Mouse (Mus musculus): ENCODE results near the gene Trp53bp2.

Trp53bp2 gene

GRCm38 (mm10) chr1:182408684-182409327, at the start of gene Trp53bp2:
TSS of gene Trp53bp2 (plus strand) at chr1:182409172.
- in situ Hi-C loops (cut with MseI, MboI): no loop called here

GRCm38 (mm10) chr1:182362703-182363102, 46.3 kb upstream of the Trp53bp2 start:
- in situ Hi-C loops (cut with MseI, MboI): no loop called here

DNA sequence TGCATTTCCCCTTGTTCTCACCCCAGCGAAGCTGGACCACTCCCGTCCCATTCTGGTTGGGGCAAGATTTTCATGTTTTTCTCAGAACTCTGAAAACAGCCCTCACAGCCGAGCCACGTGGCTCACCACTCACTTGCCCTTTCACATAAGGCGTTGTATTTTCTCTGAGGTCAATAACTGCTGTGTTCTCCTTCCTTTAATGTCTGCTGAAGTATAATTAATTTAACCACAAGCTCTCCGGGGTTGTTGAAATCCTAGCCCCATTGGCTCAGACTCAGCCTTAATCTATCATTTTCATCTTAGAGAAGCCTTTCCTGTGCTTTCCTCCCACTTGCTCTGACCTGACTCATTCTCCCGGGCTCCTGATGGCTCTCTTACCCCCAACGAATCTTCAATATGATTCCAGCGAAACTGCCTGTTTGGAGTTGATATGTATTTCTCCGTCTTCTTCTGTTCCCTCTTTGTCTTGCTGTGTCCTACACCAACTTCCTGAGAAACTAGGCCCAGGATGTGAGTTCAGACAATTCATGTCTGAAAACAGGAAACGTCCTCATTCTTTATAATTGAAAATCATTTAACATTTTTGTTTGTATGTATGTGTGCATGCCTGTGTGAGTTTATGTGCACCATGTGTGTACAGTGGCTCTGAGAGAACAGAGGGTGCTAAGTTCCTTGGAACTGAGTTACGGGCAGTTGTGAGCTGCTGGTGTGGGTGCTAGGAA, 45.1 kb upstream of the Trp53bp2 start:
- in situ Hi-C loops (cut with MseI, MboI): no loop called here

- in situ Hi-C loops (cut with MseI, MboI): no loop called here
Measured at GRCm38 (mm10) chr1:182368309-182368708, 40.7 kb upstream of the Trp53bp2 start.

GRCm38 (mm10) chr1:182368782-182369181, 40.2 kb upstream of the Trp53bp2 start:
- in situ Hi-C loops (cut with MseI, MboI): no loop called here

GRCm38 (mm10) chr1:182369435-182369834, 39.5 kb upstream of the Trp53bp2 start:
- in situ Hi-C loops (cut with MseI, MboI): no loop called here

- in situ Hi-C loops (cut with MseI, MboI): loop anchor here (5.0 to 10.0 kb wide), 2 partner anchors 165 to 173 kb away; no protein-coding TSS in a partner anchor
Measured at GRCm38 (mm10) chr1:182371891-182372290, 37.1 kb upstream of the Trp53bp2 start.

DNA sequence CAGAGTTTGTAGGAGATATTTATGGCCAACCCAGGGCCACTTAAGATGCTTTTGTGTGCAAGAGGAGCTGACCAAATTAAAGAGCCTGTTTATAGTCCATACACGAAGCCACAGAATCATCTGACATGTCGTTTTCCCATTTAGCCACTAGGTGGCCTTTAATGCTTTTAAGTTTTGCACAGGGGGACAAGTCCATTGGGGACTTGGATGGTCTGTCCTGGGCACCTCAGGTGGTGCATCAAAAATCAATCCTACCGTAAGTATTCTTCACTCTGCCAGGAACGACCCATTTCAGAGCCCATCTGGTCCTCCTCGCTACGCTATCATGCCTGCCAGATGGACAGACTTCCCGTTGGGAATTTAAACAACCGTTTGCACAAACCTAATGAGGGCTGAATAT, 32.8 kb upstream of the Trp53bp2 start:
- in situ Hi-C loops (cut with MseI, MboI): loop anchor here in 1 of 2 experiments (10.0 kb wide), 1 partner anchor 169 kb away; no protein-coding TSS in a partner anchor

- in situ Hi-C loops (cut with MseI, MboI): loop anchor here in 1 of 2 experiments (10.0 kb wide), 1 partner anchor 168 kb away; no protein-coding TSS in a partner anchor
Measured at GRCm38 (mm10) chr1:182376826-182377225, 32.1 kb upstream of the Trp53bp2 start.

DNA sequence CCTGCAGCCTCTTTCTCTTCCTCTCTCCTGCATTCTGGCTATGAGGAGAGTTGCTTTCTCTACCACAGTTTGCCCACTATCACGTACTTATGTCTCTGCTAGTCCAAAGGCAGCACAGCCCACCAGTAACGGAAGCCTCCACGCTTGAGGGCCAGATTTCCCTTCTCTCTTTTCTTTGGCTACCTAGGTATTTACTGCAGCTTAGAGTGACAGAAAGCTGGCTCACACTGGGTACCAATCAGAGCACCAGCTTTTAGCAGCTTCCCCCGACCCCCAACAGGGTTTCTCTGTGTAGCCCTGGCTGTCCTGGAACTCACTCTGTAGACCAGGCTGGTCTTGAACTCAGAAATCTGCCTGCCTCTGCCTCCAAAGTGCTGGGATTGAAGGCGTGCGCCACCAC, 31.5 kb upstream of the Trp53bp2 start:
- in situ Hi-C loops (cut with MseI, MboI): loop anchor here in 1 of 2 experiments (10.0 kb wide), 1 partner anchor 167 kb away; no protein-coding TSS in a partner anchor

DNA sequence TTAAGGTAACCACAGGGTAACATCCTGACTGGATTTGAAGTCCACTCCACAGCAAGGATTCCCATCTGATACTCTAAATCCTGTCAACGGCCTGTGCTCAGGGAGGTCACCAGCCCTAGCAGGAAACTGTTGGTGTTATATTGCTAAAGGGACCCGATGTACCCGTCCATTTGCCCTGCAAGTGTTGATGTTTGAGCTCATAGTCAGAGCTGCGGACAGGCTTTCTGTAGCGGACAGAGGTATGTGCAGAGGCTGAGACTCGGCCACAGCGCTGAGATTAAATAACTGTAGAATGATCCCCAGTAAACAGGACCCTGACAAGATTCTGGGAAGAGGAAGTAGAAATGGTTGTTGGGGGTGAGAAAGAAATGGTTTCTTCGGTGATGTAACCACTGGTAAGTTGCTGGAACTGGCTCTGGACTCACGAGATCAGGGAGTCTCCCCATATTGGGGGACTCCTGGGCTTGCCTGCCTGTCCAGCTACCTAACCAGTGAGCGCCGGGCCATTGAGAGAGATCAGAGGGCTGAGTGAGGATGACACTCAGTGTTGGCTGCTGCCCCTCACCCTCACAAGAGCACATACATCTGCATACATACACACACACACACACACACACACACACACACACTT, 30.7 kb upstream of the Trp53bp2 start:
- in situ Hi-C loops (cut with MseI, MboI): loop anchor here in 1 of 2 experiments (10.0 kb wide), 1 partner anchor 166 kb away; no protein-coding TSS in a partner anchor

DNA sequence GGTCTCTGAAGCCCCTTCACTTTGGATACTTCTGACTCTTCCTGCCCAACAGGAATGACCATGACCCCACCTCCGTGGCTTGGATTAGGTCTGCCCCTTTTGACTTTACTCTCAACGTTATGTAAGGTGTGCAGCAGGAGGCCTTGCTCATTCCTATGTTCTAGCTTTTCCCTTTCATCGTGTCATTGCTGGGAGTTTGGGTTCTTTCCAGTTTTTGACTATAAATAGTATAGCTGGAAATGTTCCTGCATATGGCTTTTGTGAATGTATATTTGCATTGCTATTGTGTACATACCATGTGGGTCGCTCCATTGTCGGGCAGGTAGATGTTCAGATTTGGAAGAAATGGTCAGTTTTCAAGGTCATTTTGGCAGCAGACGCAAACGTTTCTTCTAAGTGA, 30.1 kb upstream of the Trp53bp2 start:
- in situ Hi-C loops (cut with MseI, MboI): loop anchor here in 1 of 2 experiments (10.0 kb wide), 1 partner anchor 166 kb away; no protein-coding TSS in a partner anchor

DNA sequence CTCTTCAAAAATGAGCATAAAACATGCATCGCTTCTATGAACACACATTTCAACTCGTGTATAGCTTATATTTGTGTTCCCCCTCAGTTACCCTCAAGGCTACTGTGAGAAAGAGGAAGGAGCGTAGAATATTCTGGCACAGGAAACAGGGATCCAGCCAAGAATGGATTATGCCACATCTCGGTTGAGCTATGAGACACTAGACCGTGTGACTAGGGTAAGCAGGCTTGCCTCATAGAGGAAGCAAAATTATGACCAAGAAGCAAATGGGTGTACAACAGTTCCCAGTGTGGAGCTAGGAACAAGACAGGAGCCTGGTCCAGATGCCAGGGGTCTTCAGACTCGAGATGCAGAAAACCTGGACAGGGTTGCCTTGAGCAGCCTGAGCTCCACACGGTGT, 28.3 kb upstream of the Trp53bp2 start:
- in situ Hi-C loops (cut with MseI, MboI): no loop called here

DNA sequence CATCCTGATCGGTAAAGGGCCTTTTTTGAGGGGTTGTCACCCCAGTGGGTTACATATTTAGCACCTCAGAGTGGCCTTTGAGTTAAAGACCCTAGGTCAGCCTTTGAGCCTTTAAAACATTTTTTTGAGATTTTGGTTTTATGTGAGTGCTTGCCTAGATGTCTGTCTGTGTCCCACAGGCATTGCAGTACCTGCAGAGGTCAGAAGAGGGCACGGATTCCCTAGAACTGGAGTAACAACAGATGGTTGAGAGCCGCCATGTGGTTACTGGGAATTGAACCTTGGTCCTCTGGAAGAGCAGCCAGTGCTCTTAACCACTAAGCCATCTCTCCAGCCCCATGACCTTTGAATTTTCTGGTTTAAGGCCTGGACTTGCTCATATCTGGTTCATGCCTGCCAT, 27.6 kb upstream of the Trp53bp2 start:
- in situ Hi-C loops (cut with MseI, MboI): no loop called here

DNA sequence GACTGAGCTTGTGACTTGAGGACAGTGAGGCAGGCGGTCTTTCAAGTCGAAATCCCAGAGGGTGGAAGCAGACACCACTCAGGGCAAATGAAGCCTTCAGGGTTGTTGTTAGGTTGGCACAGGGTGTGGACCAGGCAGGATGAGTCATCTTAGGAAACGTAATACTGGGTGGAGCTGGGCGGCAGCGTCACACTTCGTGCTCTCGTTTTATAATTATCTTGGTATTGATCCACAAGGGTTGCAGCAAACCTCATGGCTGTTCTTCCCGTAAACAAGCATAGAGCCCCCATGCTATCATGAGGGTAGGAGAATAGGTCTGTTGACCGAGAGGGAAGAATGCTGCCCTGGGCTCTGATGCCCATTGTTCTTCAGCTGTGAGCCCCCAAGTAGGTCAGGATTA, 25.9 kb upstream of the Trp53bp2 start:
- in situ Hi-C loops (cut with MseI, MboI): no loop called here

- in situ Hi-C loops (cut with MseI, MboI): no loop called here
Measured at GRCm38 (mm10) chr1:182386449-182386848, 22.5 kb upstream of the Trp53bp2 start.

DNA sequence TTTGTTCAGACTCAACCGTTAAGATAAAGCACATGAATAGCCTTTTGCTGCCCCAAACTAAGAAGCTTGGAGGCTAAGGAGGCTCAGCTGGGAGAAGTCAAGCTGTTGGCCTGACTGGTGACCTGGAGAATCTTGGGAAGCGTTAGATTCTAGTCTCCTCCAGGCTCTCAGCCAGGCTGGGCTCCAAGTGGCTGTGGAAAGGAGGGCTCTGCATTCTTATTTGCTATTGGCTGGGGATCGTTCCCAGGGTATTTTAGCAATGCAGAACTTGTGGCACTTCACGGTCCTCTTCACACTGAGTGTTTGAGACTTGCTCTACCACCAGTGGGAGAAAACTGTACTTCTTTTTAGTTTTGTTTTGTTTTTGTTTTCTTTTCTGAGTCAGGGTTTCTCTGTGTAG, 20.2 kb upstream of the Trp53bp2 start:
- in situ Hi-C loops (cut with MseI, MboI): no loop called here

GRCm38 (mm10) chr1:182398171-182398570, 10.8 kb upstream of the Trp53bp2 start:
- in situ Hi-C loops (cut with MseI, MboI): no loop called here

GRCm38 (mm10) chr1:182398780-182399179, 10.2 kb upstream of the Trp53bp2 start:
- in situ Hi-C loops (cut with MseI, MboI): no loop called here

DNA sequence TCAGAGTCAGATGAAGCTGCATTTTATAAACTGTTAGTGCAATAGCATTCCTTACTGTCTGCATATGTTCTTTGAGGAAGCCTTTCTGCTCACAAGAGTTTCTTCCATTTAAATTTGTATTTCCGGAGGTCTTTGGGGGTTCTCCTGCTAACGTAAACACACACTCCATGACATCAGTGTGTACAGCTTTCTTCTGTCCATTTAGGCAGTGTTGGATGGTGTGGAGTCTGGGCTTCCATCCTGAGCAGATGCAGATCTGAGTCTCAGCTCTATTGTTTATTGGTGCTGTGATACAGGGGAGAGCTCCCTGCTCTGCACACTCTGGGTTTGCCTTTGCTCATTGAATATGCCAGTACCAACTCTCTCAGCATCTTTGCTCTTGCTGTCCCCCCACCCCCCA, 9.8 kb upstream of the Trp53bp2 start:
- in situ Hi-C loops (cut with MseI, MboI): no loop called here

GRCm38 (mm10) chr1:182399908-182400307, 9.1 kb upstream of the Trp53bp2 start:
- in situ Hi-C loops (cut with MseI, MboI): no loop called here

GRCm38 (mm10) chr1:182403076-182403475, 5.9 kb upstream of the Trp53bp2 start:
- in situ Hi-C loops (cut with MseI, MboI): no loop called here
